Mouse (Mus musculus): ENCODE measurements at regions not wholly inside any gene's neighbourhood (a gene's known extent, or its start where the extent isn't known, plus 50 kb on each side); places are given as distances from the start of the nearest gene placed in this dataset.

GRCm38 (mm10) chr2:124718985-124719384 is 348.9 kb upstream of the Slc24a5 start:
- DNase-seq (ENCODE audit: low read depth) = no peak
- no peak for TF ChIP-seq POLR2A (IDR thresholded peaks at IDR 0.05; ENCODE audit: borderline replicate concordance, extremely low read depth, insufficient read depth, insufficient read length, poor library complexity, severe bottlenecking)

GRCm38 (mm10) chr2:124719820-124720478 is 348.0 kb upstream of the Slc24a5 start:
- no peak for TF ChIP-seq POLR2A (IDR thresholded peaks at IDR 0.05; ENCODE audit: borderline replicate concordance, extremely low read depth, insufficient read depth, insufficient read length, poor library complexity, severe bottlenecking)
- no peak for DNase-seq (ENCODE audit: low read depth)

- TF ChIP-seq CTCF (IDR thresholded peaks at IDR 0.05; ENCODE audit: borderline replicate concordance, extremely low read depth, insufficient read depth, insufficient read length) (no peak), POLR2A (IDR thresholded peaks at IDR 0.05; ENCODE audit: borderline replicate concordance, extremely low read depth, insufficient read depth, insufficient read length, poor library complexity, severe bottlenecking) (no peak)
- DNase-seq (ENCODE audit: low read depth) = peak; percentile 81
These were observed 347.1 kb upstream of the Slc24a5 start for GRCm38 (mm10) chr2:124720593-124721445.

GRCm38 (mm10) chr2:124724171-124724570 is 343.8 kb upstream of the Slc24a5 start:
- no peak for TF ChIP-seq POLR2A (IDR thresholded peaks at IDR 0.05; ENCODE audit: borderline replicate concordance, extremely low read depth, insufficient read depth, insufficient read length, poor library complexity, severe bottlenecking)
- no peak for TF ChIP-seq CTCF (IDR thresholded peaks at IDR 0.05; ENCODE audit: borderline replicate concordance, extremely low read depth, insufficient read depth, insufficient read length)
- no peak for DNase-seq (ENCODE audit: low read depth)

- TF ChIP-seq CTCF (IDR thresholded peaks at IDR 0.05; ENCODE audit: borderline replicate concordance, extremely low read depth, insufficient read depth, insufficient read length) = no peak
- TF ChIP-seq POLR2A (IDR thresholded peaks at IDR 0.05; ENCODE audit: borderline replicate concordance, extremely low read depth, insufficient read depth, insufficient read length, poor library complexity, severe bottlenecking) = no peak
- peak; percentile 35 for DNase-seq (ENCODE audit: low read depth)
These were observed 343.0 kb upstream of the Slc24a5 start for GRCm38 (mm10) chr2:124724827-124725480.

GRCm38 (mm10) chr2:124727979-124728378 is 339.9 kb upstream of the Slc24a5 start:
- TF ChIP-seq CTCF (IDR thresholded peaks at IDR 0.05; ENCODE audit: borderline replicate concordance, extremely low read depth, insufficient read depth, insufficient read length) (no peak), POLR2A (IDR thresholded peaks at IDR 0.05; ENCODE audit: borderline replicate concordance, extremely low read depth, insufficient read depth, insufficient read length, poor library complexity, severe bottlenecking) (no peak)
- DNase-seq (ENCODE audit: low read depth) = peak; percentile 22

GRCm38 (mm10) chr2:124732593-124732992 is 335.3 kb upstream of the Slc24a5 start:
- no peak for DNase-seq (ENCODE audit: low read depth)
- TF ChIP-seq POLR2A (IDR thresholded peaks at IDR 0.05; ENCODE audit: borderline replicate concordance, extremely low read depth, insufficient read depth, insufficient read length, poor library complexity, severe bottlenecking) = no peak
- no peak for TF ChIP-seq CTCF (IDR thresholded peaks at IDR 0.05; ENCODE audit: borderline replicate concordance, extremely low read depth, insufficient read depth, insufficient read length)

- DNase-seq (ENCODE audit: low read depth) = peak; percentile 25
- TF ChIP-seq POLR2A (IDR thresholded peaks at IDR 0.05; ENCODE audit: borderline replicate concordance, extremely low read depth, insufficient read depth, insufficient read length, poor library complexity, severe bottlenecking) (no peak), CTCF (IDR thresholded peaks at IDR 0.05; ENCODE audit: borderline replicate concordance, extremely low read depth, insufficient read depth, insufficient read length) (no peak)
These were observed 327.1 kb upstream of the Slc24a5 start for GRCm38 (mm10) chr2:124740848-124741247.

GRCm38 (mm10) chr2:124742964-124743363 is 325.0 kb upstream of the Slc24a5 start:
- TF ChIP-seq CTCF (IDR thresholded peaks at IDR 0.05; ENCODE audit: borderline replicate concordance, extremely low read depth, insufficient read depth, insufficient read length) (no peak), POLR2A (IDR thresholded peaks at IDR 0.05; ENCODE audit: borderline replicate concordance, extremely low read depth, insufficient read depth, insufficient read length, poor library complexity, severe bottlenecking) (no peak)
- DNase-seq (ENCODE audit: low read depth) = peak; percentile 5

- TF ChIP-seq POLR2A (IDR thresholded peaks at IDR 0.05; ENCODE audit: borderline replicate concordance, extremely low read depth, insufficient read depth, insufficient read length, poor library complexity, severe bottlenecking) (no peak), CTCF (IDR thresholded peaks at IDR 0.05; ENCODE audit: borderline replicate concordance, extremely low read depth, insufficient read depth, insufficient read length) (no peak)
- no peak for DNase-seq (ENCODE audit: low read depth)
These were observed 322.9 kb upstream of the Slc24a5 start for GRCm38 (mm10) chr2:124745045-124745444.

- TF ChIP-seq POLR2A (IDR thresholded peaks at IDR 0.05; ENCODE audit: borderline replicate concordance, extremely low read depth, insufficient read depth, insufficient read length, poor library complexity, severe bottlenecking) = no peak
- no peak for TF ChIP-seq CTCF (IDR thresholded peaks at IDR 0.05; ENCODE audit: borderline replicate concordance, extremely low read depth, insufficient read depth, insufficient read length)
- DNase-seq (ENCODE audit: low read depth) = no peak
These were observed 320.8 kb upstream of the Slc24a5 start for GRCm38 (mm10) chr2:124747119-124747518.

All from brain, embryonic 14.5 days (tissue).